Mouse (Mus musculus): ENCODE measurements around the gene Wdr70.

Wdr70 gene

DNA sequence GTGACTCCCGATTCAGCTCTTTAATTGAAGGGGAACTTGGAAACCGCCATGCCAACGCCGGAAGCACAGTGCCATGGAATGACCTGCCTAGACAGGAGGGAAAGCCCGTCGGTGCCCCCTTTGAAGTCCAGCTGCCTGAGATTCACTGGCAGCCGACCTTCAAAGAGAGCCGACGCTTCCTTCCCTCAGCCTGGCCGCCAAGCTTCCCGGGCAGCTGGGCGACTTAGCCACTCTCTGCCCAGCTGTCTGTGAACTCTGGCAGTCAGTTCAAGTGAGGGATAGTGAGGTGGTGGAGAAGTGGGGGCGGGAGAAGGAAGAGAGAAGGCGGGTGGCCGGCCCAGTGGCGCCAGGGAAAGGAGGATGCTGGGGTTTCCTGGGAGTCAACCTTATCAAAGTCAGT is 164.9 kb downstream of the Wdr70 start:
- DNase-seq (ENCODE audit: low spot score in 2 of 2), result no peak

DNA sequence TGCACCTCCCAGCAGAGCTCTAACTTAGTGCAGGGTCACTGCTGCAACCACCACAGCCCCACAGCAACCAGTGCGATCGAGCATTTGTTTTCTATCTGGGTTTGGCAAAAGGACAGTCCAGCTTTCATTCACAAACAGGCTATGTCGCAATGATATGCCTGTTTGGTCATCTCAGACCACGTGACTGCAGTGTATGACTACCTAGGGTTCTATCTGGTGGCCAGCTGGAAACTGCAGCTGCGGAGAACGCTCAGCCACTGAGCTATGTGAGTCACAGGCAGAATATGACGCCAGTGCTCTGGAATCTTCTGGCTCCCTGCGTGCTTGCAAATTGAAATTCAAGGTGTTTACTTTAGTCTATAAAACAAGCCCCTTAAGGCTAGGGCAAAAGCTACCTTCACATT is 167.4 kb downstream of the Wdr70 start:
- DNase-seq (ENCODE audit: low spot score in 2 of 2), result no peak

DNA sequence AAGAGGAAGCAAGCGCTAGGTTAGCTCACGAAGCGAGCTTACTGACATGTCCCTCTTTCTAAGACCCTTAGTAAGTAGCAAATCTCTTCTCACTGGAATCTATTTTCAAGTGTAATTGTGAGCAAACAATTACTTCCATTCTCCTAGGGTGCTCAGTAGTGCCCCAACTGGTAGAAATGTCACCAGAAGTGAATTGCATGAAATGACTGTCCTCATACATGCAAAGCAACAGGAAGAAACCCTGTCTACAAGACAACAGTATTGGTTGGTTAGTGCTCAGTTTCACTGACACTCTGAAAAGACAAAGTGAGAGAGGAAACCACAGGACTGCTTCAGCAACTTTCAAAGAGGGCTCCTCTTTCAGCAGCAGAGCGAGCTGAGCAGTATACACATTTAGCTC is 173.6 kb downstream of the Wdr70 start:
- DNase-seq (ENCODE audit: low spot score in 2 of 2), result no peak

DNA sequence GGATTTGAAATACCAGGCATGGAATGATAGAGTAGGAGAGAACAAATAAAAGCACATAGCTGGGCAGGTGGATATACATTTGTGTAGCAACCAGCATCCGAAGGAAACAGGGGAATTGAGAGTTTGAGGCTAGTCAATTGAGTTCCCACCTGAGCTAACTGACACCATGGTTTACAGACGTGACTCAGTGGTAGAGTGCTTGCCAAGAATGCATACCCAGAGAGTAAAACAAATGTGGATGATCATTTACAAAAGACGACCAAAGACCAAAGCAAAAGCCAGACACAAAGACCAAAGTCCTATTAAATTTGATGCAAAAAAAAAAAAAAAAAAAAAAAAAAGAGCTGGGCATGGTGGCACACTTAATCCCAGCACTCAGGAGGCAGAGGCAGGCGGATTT is 175.7 kb downstream of the Wdr70 start:
- no peak for DNase-seq (ENCODE audit: low spot score in 2 of 2)

DNA sequence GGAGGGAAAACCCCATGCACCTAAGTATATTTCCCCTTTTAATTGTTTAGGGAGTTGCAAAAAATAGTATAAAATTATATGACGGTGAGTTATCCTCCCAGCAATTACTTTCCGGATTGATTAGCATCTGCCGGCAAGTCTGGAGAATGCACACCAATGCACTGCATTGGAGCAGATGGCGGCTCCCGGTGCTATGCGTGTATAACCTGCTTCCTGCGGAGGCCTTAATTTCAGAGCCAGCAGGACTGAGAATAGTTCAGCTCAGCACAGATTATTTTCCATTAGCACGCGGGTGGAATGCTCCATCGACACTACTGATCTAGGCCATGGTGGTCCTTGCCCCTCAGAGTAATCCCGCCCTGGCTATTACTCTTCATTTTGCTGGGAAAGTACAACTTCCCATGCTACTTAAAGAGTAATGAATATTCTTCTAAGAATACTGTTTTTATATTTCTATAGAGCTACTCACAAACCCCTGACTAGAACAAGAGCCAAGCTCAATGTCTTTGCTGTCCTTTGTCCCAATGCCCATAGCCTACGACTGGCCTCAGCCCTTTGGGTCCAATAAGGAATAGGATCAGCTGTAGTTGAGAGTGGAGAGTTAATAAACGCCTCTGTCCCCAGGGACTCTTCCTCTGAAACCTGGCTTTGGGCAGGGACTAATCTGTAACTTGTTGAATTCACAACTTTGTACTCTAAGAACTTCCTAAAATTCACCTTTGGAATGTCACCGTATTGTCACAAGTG is 176.5 kb downstream of the Wdr70 start:
- DNase-seq (ENCODE audit: low spot score in 2 of 2), result no peak

DNA sequence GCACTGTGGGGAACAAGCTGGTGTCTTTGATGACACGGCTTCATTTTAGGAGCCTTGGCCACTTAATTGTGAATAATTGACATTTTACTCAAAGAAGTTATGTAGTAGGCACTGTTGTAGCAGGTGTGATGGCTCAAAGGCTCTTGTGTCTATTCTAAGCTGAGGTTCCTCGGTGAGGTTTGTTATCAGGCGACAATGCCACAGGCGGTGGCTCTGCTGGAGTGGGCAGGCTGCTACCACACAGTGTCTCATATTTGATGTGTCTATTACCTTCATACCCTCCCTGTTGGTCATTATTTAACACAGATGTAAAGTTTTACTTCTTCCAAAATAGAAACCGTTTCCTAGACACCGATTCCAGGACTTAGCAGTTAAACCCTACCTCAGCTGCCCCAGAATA is 177.9 kb downstream of the Wdr70 start:
- no peak for DNase-seq (ENCODE audit: low spot score in 2 of 2)

DNA sequence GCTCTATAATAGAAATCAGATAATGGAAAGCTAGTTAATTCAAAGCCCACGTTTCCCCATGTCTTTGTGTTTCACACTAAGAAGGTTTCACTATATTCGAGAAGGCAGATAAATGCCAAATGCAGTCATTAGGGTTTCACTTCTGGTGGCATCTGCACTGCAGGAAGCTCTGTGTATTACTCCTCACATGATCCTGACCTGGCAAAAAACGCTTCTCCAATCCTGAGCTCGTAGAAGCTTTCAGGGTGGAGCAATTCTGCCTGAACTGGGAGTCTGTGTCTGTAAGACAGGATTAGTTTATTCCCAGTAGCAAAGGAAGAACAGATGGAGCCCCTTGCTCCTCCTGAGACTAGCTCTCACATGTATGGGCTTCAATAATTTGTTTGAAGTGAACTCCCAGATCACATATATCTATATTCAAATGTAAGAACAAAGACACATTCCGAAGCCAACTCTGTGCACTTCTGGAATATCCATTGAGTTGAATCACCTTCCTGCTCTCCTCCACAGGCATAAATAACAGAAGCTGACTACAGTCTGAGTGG is 192.4 kb downstream of the Wdr70 start:
- no peak for DNase-seq (ENCODE audit: low spot score in 2 of 2)

DNA sequence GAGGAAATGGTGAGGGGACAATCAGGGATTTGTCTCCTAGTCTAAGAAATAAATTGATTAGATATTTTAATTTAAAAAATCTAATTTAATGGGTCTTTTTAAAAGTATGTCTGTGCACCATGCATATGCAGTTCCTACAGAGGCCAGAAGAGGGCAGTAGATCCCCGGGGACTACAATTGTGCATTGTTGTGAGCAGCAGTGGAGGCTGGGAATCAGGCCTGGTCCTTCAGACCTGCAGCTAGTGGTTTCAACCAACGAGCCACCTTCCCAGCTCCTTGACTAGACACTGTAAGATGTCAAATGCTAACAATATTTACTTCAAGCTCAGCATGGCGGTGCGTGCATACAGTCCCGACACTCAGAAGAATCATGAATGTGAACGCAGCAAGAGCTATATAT is 199.7 kb downstream of the Wdr70 start:
- no peak for DNase-seq (ENCODE audit: low spot score in 2 of 2)

DNA sequence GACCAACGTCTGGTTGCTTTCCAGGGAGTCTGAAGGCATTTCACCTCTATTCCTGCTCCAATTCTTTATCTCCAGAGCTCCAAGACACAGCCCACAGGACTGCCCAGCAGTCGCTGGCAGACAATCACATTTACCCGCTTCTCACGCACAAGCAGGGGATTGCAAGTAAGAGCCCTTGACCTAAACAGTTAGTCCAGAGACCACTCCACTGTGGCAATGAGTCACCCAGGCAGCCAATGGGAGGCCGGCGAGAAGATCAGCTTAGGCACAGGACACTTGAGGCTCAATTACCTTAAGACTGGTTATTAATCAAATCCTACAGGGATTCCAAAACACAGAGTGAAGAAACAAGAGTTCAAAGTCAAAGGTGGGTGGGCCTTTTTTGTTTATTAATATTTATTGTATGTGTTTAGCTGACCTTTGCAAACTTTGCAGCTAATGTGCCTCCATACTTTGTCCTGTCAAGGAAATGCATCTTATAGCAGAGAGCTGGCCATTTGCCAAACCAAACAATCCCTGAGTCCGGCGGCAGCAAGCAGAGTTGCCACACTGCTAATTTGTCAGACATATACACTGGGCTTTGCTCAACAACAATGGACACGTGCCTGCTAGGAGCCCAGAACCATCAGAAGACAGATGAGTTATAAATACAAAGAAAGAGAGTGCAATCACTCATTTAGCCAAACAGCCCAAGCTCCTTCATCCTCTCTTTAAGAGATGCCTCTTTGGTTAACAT is 207.3 kb downstream of the Wdr70 start:
- no peak for DNase-seq (ENCODE audit: low spot score in 2 of 2)

DNA sequence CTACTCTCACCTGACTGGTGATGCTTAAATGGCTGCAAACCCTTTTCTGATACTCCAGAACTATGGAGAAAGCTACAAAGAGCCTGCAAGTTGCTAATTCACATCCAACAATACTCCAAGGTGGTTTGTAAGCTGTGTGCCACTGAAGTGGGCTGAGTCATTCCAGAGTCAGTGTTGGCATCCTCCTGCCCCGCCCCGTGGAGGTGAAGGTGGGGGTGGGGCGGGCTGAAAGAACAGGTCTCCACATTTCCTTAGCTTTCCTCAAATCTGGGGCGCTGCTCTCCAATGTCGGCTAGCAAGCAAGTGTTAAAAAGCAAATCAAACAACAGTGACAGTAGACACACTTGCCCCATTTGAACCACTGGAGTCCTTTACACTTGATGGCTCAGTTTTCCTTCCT is 208.7 kb downstream of the Wdr70 start:
- no peak for DNase-seq (ENCODE audit: low spot score in 2 of 2)

DNA sequence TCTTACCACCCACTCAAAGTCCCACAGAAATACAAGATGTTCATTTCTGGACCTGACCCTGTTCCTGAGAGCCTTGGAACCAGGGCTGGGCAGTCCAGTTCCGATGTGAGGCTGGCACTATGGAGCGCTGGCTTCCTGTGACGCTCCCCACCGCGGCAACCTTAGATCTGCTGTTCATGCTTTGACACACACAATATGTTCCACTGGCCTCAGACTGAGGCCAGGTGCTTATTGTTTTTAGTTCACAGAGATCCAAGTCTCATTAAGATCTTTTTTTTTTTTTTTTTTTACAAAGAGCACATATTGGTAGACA is 209.7 kb downstream of the Wdr70 start:
- DNase-seq (ENCODE audit: low spot score in 2 of 2), result no peak

DNA sequence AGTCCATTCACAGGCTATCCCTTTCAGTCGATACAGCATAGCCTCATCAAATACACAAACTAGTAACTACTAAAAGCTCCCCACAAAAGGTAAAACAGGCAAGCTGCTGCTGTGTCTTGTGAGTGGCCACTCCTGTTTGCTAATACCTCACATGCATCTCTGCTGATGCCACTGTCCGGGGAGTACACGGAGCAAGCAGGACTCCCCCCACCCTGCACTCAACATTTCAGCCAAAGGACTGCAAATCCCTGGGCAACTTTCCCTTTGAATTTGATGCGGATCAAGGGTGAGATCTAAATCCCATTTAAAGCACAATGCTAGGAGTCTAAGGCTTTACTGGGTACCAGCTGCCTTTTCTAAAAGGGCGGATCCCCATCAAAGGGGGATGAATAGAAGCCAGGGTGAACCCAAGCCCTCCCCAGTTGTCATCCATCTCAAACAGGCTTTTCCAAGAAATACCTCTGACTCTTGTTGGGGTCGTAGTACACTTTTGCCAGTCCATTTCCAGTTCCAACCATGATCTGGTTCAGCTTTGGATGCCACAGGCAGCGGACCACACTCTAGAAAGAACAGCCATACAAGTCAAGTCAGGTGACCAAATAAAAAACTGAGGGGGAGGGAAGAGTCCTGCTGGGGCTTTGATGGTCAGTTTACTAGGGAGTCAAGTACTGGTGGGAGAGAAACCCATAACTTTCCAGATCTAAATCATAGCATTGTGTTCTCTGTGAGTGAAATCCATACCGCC is 210.2 kb downstream of the Wdr70 start:
- DNase-seq (ENCODE audit: low spot score in 2 of 2), result no peak

DNA sequence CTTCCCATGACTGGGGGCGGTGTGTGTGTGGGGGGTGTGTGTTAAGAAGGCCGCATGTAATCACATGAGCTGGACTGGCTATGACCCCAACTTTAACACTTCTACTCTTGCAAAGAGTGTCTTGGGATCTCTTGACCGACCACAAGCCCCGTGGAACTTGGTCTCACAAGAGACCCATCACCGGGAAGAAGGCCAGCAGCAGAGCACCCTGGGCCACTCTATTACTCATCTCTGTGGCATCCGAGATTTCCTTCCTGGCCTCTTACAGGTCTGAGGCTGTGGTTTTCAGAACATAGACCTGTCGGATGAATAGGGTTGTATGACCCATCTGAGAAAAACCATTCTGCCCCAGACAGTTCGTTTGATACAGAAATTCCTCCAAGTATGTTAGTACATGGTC is 212.4 kb downstream of the Wdr70 start:
- no peak for DNase-seq (ENCODE audit: low spot score in 2 of 2)

DNA sequence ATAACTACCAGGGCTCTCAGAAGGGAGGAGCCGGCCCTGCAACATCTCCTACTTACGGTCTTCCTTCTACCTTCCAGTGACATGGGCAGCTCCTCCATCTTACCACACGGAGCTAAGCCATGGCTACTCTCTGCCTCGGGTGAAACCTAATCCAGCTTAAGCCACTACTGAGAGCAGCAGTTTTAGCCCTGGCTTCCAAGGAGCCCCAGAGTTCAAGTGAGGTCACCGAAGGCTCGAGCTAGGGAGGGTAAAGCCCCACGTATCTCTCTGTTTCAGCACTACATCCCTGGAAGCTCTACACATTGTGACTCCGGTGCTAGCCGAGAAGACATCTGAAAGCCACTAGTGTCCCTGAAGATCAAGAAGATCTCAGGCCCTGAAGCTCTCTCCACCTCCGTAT is 213.9 kb downstream of the Wdr70 start:
- no peak for DNase-seq (ENCODE audit: low spot score in 2 of 2)

DNA sequence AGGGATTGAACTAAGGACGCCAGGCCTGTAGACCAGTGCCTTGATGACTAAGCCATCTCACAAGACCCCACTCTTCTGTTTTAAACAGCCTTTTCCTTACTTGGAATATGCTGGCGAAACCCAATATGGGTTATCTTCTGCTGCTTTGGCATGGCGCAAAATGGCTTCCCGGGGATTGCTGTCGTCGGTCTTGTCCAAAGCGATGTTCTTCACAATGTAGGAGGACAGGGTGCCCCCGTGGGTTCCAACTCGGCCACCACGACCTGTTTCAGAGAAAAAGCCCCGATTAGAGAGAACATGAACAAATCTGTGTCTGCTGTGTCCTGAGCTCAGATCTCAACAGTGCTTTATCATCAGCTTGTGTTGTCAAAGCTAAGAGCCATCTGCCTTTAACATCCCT is 214.8 kb downstream of the Wdr70 start:
- no peak for DNase-seq (ENCODE audit: low spot score in 2 of 2)

DNA sequence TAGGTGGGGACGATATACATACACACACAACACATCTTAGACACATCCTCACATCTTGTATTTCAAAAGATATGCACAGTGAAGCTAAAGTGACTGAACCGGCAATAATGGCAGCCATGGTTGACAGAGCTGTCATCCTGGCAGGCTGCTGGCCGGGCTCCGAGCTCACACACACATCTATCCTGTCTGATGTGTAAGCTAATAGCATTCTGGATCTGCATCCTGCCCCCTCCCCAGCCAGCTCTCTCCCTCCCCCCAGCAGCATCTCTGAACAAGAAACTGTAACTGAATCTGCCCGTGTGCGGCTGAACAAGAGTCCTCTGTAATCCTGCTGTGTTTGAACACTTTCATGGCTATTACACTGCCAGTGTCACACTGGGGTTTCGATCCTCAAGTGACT is 219.1 kb downstream of the Wdr70 start:
- DNase-seq (ENCODE audit: low spot score in 2 of 2), result no peak

DNA sequence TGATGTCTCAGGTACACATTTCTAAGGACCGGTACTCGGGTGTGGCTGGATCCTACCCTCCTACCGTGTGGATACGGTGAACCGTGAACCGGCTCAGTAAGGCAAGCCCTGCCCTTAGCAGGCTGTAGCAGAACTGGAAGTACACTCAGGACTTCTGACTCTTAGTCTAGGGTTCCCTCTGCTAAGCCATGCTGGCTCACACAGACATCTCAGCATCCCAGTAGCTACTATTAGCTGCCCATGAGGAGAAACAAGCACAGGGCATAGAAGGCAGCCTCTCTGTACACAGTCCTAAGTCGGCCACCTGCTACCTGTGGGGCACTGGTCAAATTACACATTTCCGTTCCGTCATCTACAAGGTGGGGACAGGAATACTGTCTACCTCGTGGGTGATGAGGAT is 220.1 kb downstream of the Wdr70 start:
- DNase-seq (ENCODE audit: low spot score in 2 of 2), result no peak

DNA sequence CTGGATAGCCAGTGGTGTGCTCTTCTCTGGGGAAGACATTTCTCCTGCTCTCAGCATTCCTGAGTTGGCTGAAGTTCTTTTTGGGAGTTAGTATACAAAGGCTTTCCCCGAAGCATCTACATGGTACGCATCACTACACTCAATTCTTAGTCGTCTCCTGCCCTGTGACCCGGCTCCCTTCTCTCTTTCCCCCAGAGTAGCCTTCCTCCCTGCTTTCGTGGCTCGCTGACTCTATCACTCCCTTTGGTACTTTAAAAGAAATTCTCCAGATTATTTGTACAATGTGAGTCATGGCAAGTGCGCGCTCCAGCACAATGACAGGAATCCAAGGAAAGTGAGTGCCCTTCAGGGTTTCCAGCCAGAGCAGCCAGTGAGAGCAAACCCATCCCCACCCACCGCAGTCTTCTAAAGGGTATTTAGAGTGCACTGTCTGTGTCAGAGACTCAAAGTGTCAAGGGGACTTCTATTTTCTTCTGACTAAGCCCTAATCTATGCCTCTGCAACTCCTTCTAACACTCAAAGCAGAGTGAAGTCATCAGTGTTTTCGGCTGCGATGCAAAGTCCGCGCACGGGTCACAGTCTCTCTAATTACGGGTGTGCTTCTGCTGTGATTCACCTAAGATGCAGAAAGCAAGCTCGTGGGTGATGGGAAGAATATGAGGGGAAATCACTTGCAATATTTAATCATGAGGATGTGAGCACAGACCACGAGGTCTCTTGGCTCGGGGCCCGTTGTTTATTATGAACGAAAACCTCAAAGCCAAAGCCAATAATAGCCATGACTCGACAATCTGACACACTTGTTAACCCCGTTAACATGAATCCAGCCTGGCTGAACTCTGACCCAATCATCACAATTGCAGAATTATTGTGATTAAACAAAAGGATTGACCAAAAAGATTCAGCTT is 221.2 kb downstream of the Wdr70 start:
- DNase-seq (ENCODE audit: low spot score in 2 of 2), result no peak

DNA sequence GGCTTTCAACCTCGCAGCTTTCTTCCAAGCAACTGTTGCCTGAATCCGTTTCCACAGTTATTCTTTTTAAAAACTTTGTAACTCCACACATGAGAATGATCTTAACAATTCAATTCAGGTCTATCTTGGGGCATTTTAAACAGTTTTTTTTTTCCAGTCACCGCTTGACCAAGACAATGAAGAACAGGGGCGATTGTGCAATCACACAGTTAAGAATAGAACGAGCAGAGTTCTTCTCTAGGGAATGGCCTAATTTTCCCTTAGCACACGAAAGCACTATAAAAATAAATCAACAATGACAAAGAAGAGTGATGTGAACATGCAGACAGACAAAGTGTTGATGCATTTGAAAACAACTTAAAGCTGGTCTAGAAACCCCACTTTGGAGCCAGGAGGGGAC is 223.1 kb downstream of the Wdr70 start:
- no peak for DNase-seq (ENCODE audit: low spot score in 2 of 2)

DNA sequence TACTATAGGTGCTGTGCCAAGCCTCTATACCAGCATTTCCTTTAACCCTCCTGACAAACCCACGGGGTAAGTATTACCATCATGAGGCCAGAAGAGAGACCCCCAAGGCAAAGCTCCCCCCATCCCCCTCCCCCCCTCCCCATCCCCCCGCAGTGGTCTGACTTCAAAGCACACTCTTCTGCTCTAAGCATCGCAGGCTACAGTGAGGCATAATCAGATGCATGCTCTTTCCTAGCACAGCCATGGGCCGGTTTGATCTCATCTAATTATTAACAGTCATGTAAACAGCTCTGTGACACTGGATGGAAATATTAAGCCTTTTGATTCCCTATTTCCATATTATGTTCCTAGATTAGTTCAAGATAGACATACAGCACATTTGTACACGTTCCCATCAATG is 226.5 kb downstream of the Wdr70 start:
- DNase-seq (ENCODE audit: low spot score in 2 of 2), result no peak

DNA sequence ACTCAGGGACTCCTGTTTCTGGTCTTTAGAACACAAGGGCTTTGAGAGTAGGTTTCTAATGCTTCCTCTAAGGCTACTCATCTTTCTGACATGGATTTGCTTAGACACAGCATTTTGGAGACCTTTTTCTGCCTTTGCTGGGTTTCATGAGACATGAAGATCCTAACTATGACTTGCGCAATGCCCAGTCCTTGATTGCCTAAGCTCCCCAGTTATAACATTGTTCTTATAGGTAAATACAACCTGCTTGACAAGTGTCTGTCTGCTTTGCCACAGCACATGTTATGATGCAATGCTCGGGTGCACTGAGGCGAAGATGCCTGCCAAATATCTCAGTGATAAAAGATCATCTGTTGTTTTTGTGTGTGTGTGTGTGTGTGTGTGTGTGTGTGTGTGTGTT is 233.7 kb downstream of the Wdr70 start:
- no peak for DNase-seq (ENCODE audit: low spot score in 2 of 2)

DNA sequence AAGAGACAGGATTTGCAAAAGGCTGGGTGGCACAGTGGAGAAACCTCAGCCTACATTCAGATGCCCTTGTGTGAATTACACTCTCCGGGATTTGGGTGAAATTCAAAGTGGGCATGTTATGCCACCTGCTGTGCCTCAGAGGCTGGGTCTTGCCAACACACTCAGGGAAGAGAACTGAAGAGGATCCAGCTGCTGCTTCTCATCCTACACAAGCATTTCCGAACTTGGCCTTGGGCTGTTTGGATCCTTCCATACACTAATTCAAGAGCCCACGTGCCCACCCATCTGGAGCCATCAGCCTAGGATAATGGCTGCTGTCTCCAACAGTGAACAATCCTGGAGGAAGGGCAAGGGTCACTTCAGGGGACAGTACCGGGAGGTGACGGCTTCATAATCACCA is 235.7 kb downstream of the Wdr70 start:
- DNase-seq (ENCODE audit: low spot score in 2 of 2), result no peak
